Mouse (Mus musculus): ENCODE measurements around the gene Ugcg.

DNA sequence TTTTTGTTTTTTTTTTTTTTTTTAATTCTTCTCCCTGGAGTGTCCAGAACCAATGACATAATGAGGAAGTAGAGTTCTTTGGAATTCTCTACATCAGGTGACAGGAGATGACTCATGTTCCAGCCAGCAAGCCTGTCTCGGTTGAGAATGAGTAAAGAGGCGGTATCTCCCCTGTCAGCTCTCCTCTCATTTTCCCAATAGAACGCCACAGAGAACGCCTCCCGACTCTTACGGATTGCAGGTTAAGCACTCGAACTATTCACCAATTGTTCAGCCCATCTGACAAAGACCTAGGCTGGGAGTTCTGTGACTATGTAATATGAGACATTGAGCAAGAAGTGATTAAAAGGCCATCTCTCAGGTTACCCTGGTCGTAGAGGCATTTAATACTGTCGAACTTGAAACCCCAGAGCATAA, 50.3 kb downstream of the Ugcg start:
- TF ChIP-seq EP300 (IDR thresholded peaks at IDR 0.05; ENCODE audit: insufficient read depth, low read depth, low read length) (no peak), POLR2A (IDR thresholded peaks at IDR 0.05; ENCODE audit: insufficient read depth, low read depth, low read length) (no peak), CTCF (IDR thresholded peaks at IDR 0.05) (no peak)
